Mouse (Mus musculus): Measurements from ENCODE around the gene Olfr686.

DNA sequence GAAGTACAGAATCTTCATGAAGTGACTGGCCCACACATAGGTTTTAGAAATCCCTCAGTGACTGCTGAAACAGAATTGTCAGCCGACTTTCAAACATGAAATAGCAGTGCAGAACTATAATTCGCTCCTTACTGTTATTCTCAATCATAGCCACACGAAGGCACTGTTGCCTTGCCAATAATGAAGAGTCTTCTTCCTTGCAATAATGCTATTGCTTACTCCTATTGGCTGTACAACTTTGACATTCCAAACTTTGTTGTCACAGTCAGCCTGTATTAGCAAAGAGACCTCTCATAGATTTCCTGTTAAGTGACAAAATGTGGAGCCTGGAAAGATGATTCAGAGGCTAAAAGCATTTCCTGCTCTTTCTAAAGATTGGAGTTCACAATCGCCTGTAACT, 36.5 kb downstream of the Olfr686 start:
- TF ChIP-seq CTCF (IDR thresholded peaks at IDR 0.05; ENCODE audit: low read depth, low read length) = no peak
- no peak for TF ChIP-seq POLR2A (IDR thresholded peaks at IDR 0.05; ENCODE audit: insufficient read depth, low read length)
